Mouse (Mus musculus) lung, embryonic 14.5 days (tissue): Measurements from ENCODE around the gene Fat3. TPM values are rescaled to one million over a fixed set of nuclear protein-coding genes. Genes with fewer than 3 reads are reported as not detected.

Source experiments
- ATAC-seq: fragments of 200-750 bp; cut with Nextera tagmentation; 2 replicates; pipeline ENCODE4 v1.8.0; 2017; ENCODE audit warnings: mild to moderate bottlenecking, moderate TSS enrichment, moderate library complexity; ENCODE audit not compliant: insufficient read depth
- DNase-seq: peaks from one replicate; pipeline ENCODE4 v3.0.0-alpha.2; 2015
- H3K27ac ChIP-seq: fragments of 300-500 bp; sonication (generic); 2 replicates; pipeline ENCODE4 v1.5.1; 2014; ENCODE audit warnings: low read depth, mild to moderate bottlenecking, moderate library complexity
- H3K27me3 ChIP-seq: fragments of 300-500 bp; sonication (generic); 2 replicates; pipeline ENCODE4 v1.6.1; 2014; ENCODE audit warnings: low read length, control low read depth; ENCODE audit not compliant: insufficient read depth
- H3K36me3 ChIP-seq: fragments of 300-500 bp; sonication (generic); 2 replicates; pipeline ENCODE4 v1.6.1; 2014; ENCODE audit warnings: control low read depth; ENCODE audit not compliant: insufficient read depth
- H3K4me1 ChIP-seq: fragments of 300-500 bp; sonication (generic); 2 replicates; pipeline ENCODE4 v1.6.1; 2014; ENCODE audit warnings: antibody characterized with exemption, control low read depth; ENCODE audit not compliant: insufficient read depth
- H3K4me2 ChIP-seq: fragments of 300-500 bp; sonication (generic); 2 replicates; pipeline ENCODE4 v1.6.1; 2014; ENCODE audit warnings: mild to moderate bottlenecking
- H3K4me3 ChIP-seq: fragments of 300-500 bp; sonication (generic); 2 replicates; pipeline ENCODE4 v1.5.1; 2014; ENCODE audit warnings: low read depth, low read length
- H3K9ac ChIP-seq: fragments of 300-500 bp; sonication (generic); 2 replicates; pipeline ENCODE4 v1.6.1; 2014
- H3K9me3 ChIP-seq: fragments of 300-500 bp; sonication (generic); 2 replicates; pipeline ENCODE4 v1.6.1; 2016; ENCODE audit warnings: low read depth, low read length, control low read depth
- CTCF ChIP-seq: IDR thresholded peaks from 2 replicates; pipeline ENCODE4 v1.5.1; 2016; ENCODE audit warnings: antibody characterized with exemption, low read depth
- WGBS: fragments of 180-500 bp; shearing (Covaris S2); extraction: QIAGEN DNeasy Blood & Tissue Kit; methylation state at CpG from one replicate; pipeline ENCODE4 v1.1.7; 2014; 5-methylcytosine and 5-hydroxymethylcytosine counted together
- polyA plus RNA-seq: library from polyadenylated mRNA; unstranded; fragments of >200 nt; fragmentation: Nextera tagmentation; extraction: Ambion mirVana; gene quantifications from 2 replicates; pipeline ENCODE4 v1.2.1, GENCODE M21; 2014

Fat3 gene
- polyA plus RNA-seq, 1 experiment from 2014 or later: 1.2 TPM

- 63% methylated on average over 9 of the region's 9 CpGs for WGBS
- DNase-seq (no peak), ATAC-seq (no peak)
- no peak for TF ChIP-seq CTCF
- no peak overlapping the region for H3K4me3 ChIP-seq
- H3K4me2 ChIP-seq: no peak overlapping the region
- H3K27ac ChIP-seq: no peak overlapping the region
- no peaks in the 10 kb centered on the region for H3K9me3 ChIP-seq
- no peaks in the 10 kb centered on the region for H3K36me3 ChIP-seq
- no peaks in the 10 kb centered on the region for H3K27me3 ChIP-seq
- H3K4me1 ChIP-seq: no peaks in the 10 kb centered on the region
- no peak overlapping the region for H3K9ac ChIP-seq
Measured at GRCm38 (mm10) chr9:15903948-15904750, 596.9 kb downstream of the Fat3 start.

- Histone ChIP-seq H3K4me1 (no peaks in the 10 kb centered on the region), H3K4me2 (no peak overlapping the region), H3K9ac (no peak overlapping the region), H3K27me3 (no peaks in the 10 kb centered on the region), H3K9me3 (no peaks in the 10 kb centered on the region), H3K27ac (no peak overlapping the region), H3K36me3 (no peaks in the 10 kb centered on the region), H3K4me3 (no peak overlapping the region)
- no peak for ATAC-seq
- TF ChIP-seq CTCF: no peak
- WGBS: 71% methylated on average over 2 of the region's 2 CpGs
- DNase-seq: no peak
Measured at GRCm38 (mm10) chr9:15898112-15898511, 603.0 kb downstream of the Fat3 start.

- Histone ChIP-seq H3K4me2 (no peak overlapping the region), H3K4me1 (no peaks in the 10 kb centered on the region), H3K27ac (no peak overlapping the region), H3K27me3 (no peaks in the 10 kb centered on the region), H3K36me3 (no peaks in the 10 kb centered on the region), H3K9ac (no peak overlapping the region), H3K9me3 (no peaks in the 10 kb centered on the region), H3K4me3 (no peak overlapping the region)
- no peak for ATAC-seq
- 73% methylated on average over 5 of the region's 5 CpGs for WGBS
- DNase-seq: no peak
- TF ChIP-seq CTCF: no peak
Measured at GRCm38 (mm10) chr9:15886756-15887155, 614.3 kb downstream of the Fat3 start.

- Histone ChIP-seq H3K4me3 (no peak overlapping the region), H3K9ac (no peak overlapping the region), H3K27me3 (no peaks in the 10 kb centered on the region), H3K27ac (no peak overlapping the region), H3K9me3 (no peaks in the 10 kb centered on the region), H3K36me3 (no peaks in the 10 kb centered on the region), H3K4me1 (no peaks in the 10 kb centered on the region), H3K4me2 (no peak overlapping the region)
- DNase-seq: no peak
- no peak for TF ChIP-seq CTCF
- ATAC-seq: no peak
Measured at GRCm38 (mm10) chr9:15880754-15881153, 620.3 kb downstream of the Fat3 start.

- no peaks in the 10 kb centered on the region for H3K9me3 ChIP-seq
- WGBS: 19% methylated on average over 3 of the region's 3 CpGs
- no peak overlapping the region for H3K4me3 ChIP-seq
- DNase-seq (peak; percentile 63), ATAC-seq (peak; percentile 38; the same call in 1 of the 2 replicates)
- no peaks in the 10 kb centered on the region for H3K4me1 ChIP-seq
- H3K27me3 ChIP-seq: no peaks in the 10 kb centered on the region
- no peak overlapping the region for H3K9ac ChIP-seq
- TF ChIP-seq CTCF: peak; percentile 84
- H3K27ac ChIP-seq: no peak overlapping the region
- H3K4me2 ChIP-seq: no peak overlapping the region
- H3K36me3 ChIP-seq: no peaks in the 10 kb centered on the region
Measured at GRCm38 (mm10) chr9:15880160-15880603, 620.9 kb downstream of the Fat3 start.

- Histone ChIP-seq H3K27me3 (peaks cover 7% of the 10 kb centered on the region), H3K9me3 (no peaks in the 10 kb centered on the region), H3K4me2 (no peak within 1 kb of the TSS), H3K9ac (no peak within 1 kb of the TSS), H3K4me3 (no peak within 1 kb of the TSS), H3K36me3 (no peaks in the 10 kb centered on the region), H3K27ac (no peak within 1 kb of the TSS), H3K4me1 (no peaks in the 10 kb centered on the region)
- 45% methylated on average over 19 of the region's 19 CpGs for WGBS
- TF ChIP-seq CTCF: no peak
- no peak for ATAC-seq
- no peak for DNase-seq
Measured at GRCm38 (mm10) chr9:15874506-15875160, 626.5 kb downstream of the Fat3 start, which contains the start of gene Mtnr1b. Gene Mtnr1b, minus strand, starts transcription at chr9:15874556.

- no peaks in the 10 kb centered on the region for H3K4me1 ChIP-seq
- no peak overlapping the region for H3K4me3 ChIP-seq
- ATAC-seq (peak; percentile 83; the same call in 1 of the 2 replicates), DNase-seq (peak; percentile 35)
- H3K9me3 ChIP-seq: no peaks in the 10 kb centered on the region
- 30% methylated on average over 4 of the region's 4 CpGs for WGBS
- H3K27ac ChIP-seq: no peak overlapping the region
- no peak for TF ChIP-seq CTCF
- no peak overlapping the region for H3K9ac ChIP-seq
- H3K36me3 ChIP-seq: no peaks in the 10 kb centered on the region
- H3K27me3 ChIP-seq: peaks cover 7% of the 10 kb centered on the region
- H3K4me2 ChIP-seq: no peak overlapping the region
Measured at GRCm38 (mm10) chr9:15870013-15870412, 631.1 kb downstream of the Fat3 start.
